Mouse (Mus musculus) brown adipose tissue, adult 24 weeks (tissue): ENCODE measurements around the gene Zfx. TPM values are rescaled to one million over a fixed set of nuclear protein-coding genes. Genes with fewer than 3 reads are reported as not detected.

Experiments
- H3K27ac ChIP-seq: fragments of 200-500 bp; replicated peaks from 2 replicates; pipeline ENCODE4 v1.5.1; 2012; ENCODE audit warnings: low read depth, mild to moderate bottlenecking, low read length
- H3K4me1 ChIP-seq: fragments of 200-500 bp; 2 replicates; pipeline ENCODE4 v1.6.1; 2012; ENCODE audit warnings: low read length, mixed read lengths; ENCODE audit not compliant: control insufficient read depth, insufficient read depth, insufficient read length
- H3K4me3 ChIP-seq: fragments of 200-500 bp; 2 replicates; pipeline ENCODE4 v1.5.1; 2012; ENCODE audit warnings: low read depth, mild to moderate bottlenecking, low read length, moderate library complexity; ENCODE audit not compliant: insufficient read depth
- polyA plus RNA-seq: library from polyadenylated mRNA; stranded (reverse); fragments of >200 nt; gene quantifications from 2 replicates; pipeline ENCODE4 v1.2.4, GENCODE M21; 2012; ENCODE audit not compliant: missing spikeins, insufficient read depth, insufficient read length

Gene Zfx
- 7.2 and 10.8 TPM in 2 replicates for polyA plus RNA-seq

DNA sequence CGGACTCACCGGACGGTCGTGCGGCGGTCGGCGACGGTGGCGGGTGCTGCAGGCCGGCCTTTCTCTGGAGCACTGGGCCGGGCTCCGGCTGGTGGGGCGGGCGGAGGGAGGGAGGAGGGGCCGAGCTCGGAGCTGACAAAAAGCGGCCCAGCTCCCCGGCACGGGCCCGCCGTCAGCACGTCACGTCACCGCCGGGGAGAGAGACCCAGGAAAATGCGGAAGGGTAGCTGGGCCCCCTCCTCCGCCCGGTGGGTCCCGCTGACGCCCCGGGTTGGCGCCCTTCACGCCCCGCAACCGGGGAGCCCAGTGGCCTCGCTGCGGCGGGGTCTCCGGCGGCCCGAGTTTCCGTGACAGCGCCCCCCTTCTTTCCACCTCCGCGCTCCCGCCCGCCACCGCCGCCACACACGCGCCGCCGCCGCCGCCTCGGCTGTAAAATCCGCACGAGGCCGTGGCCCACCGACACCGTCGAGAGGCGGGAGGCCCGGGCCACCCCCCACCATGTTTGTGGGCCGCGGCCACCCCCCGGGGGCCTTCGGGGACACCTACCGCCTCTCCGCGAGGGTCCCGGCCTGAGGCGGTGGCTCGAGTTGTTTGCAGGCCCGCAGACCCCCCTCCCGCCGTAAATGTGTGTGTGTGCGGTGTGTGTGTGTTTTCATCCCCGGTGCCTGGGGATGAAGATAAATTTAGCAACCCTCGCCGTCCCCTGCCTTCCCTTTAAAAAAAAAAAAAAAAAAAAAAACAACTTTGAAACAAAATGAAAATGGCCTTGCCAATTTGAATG lies at the start of gene Zfx:
Gene Zfx, minus strand, starts transcription at position 644 of the 781 bp plus-strand sequence.
- Histone ChIP-seq H3K4me3 (peak within 1 kb of the TSS; percentile 99), H3K4me1 (no peaks in the 10 kb centered on the region), H3K27ac (peak within 1 kb of the TSS; percentile 95)

DNA sequence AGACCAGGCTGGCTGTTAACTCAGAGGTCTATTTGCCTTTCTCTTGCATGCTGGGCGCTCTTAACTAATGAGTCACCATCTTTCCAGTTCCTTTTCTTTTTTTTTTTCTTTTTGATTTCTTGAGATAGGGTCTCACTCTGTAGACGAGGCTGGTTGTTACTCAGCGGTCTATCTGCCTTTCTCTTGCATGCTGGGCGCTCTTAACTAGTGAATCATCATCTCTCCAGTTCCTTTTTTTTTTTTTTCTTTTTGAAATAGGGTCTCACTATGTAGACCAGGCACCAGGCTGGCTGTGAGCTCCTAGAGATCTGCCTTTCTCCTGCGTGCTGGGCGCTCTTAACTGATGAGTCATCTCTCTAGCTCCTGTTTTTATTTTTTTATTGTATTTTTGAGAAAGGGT lies 45.8 kb upstream of the Zfx start:
- no peaks in the 10 kb centered on the region for H3K4me1 ChIP-seq
- H3K27ac ChIP-seq = no peak overlapping the region
- H3K4me3 ChIP-seq = no peak overlapping the region

DNA sequence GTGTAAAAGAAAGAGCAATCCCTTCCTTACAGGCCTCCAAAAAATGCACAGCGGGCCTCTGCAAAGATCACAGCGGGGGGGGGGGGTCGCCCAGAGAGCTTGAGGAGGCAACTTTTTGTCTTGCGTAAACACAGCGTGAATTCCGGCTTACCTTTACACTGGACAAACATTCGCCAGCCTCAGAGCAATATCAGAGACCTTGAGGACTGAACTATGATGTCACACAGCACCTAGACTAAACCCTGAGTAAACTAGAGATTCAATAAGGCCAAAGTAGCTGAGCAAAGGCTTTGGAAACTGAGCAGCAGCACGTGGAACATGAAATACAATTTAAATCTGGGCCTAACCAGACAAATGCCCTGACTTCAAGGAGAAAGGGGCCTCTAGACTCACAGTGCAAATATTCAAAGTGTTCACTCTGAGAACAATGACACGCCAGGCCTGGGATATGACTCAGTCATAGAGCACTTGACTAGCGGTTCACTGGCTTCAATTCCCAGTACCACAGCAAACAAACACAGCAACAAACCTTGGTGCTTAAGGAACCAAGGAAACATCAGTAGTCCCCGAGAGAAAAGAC lies 28.8 kb upstream of the Zfx start:
- Histone ChIP-seq H3K27ac (no peak overlapping the region), H3K4me1 (no peaks in the 10 kb centered on the region), H3K4me3 (no peak overlapping the region)

DNA sequence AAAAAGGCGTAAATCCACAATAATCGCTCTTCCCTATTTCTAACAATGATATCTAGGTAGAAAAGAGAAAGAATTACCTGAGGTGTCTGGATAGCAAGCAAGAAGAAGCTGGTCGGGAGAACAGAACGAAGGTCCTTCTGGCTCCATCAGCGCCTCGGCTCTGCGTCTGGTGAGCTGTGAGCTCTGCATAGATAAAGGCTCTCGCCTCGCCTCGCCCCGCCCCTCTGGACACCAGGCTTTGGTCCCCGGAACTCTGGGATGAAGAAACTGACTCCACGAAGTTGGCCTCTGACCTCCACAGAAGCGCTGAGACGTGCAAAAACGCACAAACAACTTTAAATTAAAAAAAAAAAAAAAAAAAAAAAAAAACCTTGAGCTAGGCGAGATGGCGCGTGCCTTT lies 27.0 kb upstream of the Zfx start:
- Histone ChIP-seq H3K27ac (no peak overlapping the region), H3K4me3 (no peak overlapping the region), H3K4me1 (no peaks in the 10 kb centered on the region)

DNA sequence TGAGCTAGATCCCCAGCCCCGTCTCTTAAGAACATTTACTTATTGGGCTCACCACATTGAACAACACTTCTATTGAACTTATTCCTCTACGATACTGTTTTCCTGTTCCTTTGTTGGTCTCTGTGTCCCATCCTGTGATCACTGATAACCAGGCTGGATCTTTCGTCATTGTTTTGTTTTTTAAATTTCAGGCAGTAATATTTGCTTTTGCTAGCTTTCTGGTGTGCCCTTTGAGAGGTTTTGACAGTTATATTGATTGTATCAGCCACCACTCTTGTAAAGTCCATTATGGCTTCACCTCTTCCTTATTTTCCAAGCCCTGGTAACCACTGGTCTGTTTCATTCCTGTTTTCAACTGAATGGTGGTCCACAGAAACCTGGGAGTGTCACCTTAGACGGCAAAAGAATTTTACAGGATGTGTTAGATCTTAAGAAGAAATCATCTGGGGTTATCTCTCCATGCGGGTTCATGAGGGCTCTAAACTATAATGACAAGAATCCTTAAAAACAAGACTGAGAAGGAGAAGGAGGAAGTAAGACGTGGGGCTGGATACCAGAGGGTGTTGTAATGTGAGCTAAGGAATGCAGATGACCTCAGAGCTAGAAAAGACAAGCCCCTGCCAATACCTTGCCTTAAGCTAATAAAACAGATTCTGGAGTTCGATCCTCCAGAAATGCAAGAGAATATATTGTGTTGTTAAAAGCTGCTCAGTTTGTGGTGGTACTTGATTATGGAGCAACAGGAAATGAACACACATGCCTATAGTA lies 18.7 kb upstream of the Zfx start:
- no peak overlapping the region for H3K4me3 ChIP-seq
- no peak overlapping the region for H3K27ac ChIP-seq
- no peaks in the 10 kb centered on the region for H3K4me1 ChIP-seq

DNA sequence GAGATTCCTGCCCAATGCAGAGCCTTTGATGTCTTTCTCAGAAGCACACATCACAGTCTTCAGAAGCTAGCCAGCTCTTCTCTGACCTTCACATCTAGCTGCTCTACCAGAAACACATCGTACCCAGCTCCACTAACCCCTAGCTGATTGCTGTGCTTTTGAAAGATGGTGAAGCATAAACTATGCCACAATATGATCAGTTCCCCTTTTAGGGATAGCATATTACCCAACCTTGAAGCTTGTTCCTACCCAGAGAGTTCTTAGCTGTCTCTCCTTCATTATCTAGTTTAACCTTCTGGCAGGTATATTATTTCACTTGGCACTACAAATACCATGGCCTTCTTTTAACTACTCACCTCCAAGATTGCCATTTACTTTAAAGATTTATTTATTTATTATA lies 16.6 kb upstream of the Zfx start:
- Histone ChIP-seq H3K27ac (no peak overlapping the region), H3K4me1 (no peaks in the 10 kb centered on the region), H3K4me3 (no peak overlapping the region)

DNA sequence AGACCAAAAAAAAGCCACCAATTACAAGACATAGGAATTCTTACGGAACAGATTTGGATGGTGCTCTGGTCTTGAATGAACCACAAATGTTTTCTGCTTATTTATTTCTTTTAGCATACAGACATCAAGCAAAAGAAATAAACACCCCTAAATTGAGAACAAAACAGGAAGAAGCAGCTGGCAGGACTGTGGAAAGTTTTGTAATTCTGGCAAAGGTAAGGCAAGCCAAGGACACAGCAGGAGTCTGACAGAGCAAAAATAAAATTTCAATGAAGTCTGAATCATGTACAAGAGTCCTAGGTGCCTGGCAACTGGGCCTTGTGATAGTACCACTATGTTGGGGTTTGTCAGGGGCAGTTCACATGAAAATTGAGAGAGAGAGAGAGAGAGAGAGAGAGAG lies 14.8 kb upstream of the Zfx start:
- H3K27ac ChIP-seq = peak overlapping the region; percentile 48; the same call in 1 of the 2 replicates
- no peaks in the 10 kb centered on the region for H3K4me1 ChIP-seq
- no peak overlapping the region for H3K4me3 ChIP-seq

DNA sequence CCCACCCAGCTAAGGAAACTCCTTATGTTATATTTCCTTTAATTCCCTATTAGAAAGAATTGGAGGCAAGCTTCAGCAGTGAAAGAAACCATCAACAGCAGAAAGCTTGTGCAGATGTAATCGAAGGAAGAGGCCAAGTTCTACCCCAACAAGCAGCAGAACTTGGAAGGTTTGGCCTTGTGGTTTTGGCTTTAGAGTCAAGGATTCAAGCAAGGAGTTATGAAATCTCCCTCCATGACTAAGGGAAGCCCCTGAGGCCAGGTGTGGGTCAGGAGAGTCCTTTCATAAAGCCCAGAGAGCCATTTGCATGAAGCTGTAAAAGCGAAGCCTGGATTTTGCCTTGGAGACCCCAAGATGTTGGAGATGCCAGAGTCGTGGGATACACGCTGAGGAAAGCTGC lies 11.6 kb upstream of the Zfx start:
- H3K4me1 ChIP-seq = no peaks in the 10 kb centered on the region
- no peak overlapping the region for H3K27ac ChIP-seq
- no peak overlapping the region for H3K4me3 ChIP-seq

DNA sequence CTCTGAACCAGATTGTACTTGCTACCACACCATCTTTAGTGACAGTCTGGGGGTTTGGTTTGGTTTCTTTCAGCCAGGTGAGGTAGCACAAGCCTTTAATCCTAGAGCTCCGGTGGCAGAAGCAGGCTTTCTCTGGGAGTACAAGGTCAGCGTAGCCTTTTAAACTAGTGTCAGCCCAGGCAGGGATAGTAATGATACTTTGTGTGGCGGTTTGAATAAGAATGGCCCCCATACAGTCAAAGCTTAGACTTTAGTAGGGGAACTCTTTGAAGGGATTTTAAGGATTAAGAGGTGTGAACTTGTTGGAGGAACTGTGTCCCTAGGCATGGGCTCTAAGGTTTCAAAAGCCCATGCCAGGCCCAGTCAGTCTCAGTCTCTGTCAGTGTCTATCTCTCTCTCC lies 10.0 kb upstream of the Zfx start:
- H3K4me1 ChIP-seq = no peaks in the 10 kb centered on the region
- H3K27ac ChIP-seq = no peak overlapping the region
- H3K4me3 ChIP-seq = no peak overlapping the region

DNA sequence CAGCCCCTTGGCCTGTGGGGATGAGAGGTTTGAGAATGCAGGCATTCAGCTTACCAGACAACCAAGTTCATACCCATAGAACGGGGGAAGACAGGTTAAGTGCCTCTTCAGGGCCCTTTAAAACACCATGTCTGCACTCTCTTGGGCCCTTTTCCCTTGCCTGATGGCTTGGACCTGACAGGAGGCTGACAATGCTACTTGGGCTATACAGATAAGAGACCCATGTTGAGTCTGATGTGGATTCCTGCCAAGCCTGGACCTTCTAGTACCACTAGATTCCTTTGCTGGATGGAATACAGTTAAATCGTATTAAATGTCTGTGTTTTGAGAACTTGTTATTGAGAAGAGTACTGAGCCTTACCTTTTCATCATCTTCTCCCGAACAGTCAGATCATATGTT lies 8.7 kb upstream of the Zfx start:
- no peak overlapping the region for H3K4me3 ChIP-seq
- no peak overlapping the region for H3K27ac ChIP-seq
- H3K4me1 ChIP-seq = no peaks in the 10 kb centered on the region

DNA sequence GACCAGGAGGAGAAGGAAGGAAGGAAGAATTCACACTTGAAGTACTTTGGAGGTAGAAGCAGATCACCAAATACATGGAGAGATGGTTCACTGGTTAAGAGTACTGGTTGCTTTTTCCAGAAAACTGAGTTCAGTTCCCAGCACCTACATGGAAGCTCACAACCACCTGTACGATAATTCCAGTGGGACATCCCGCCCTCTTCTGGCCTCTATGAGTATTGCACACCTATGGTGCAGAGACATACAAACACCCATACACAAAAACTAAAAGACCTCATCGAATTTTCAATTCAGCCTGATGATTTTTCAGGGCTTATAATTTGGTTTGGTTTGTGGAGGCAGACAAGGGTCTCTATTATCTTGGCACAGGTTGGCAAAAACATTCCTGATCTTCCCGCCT lies 6.2 kb upstream of the Zfx start:
- H3K27ac ChIP-seq = no peak overlapping the region
- no peaks in the 10 kb centered on the region for H3K4me1 ChIP-seq
- no peak overlapping the region for H3K4me3 ChIP-seq

DNA sequence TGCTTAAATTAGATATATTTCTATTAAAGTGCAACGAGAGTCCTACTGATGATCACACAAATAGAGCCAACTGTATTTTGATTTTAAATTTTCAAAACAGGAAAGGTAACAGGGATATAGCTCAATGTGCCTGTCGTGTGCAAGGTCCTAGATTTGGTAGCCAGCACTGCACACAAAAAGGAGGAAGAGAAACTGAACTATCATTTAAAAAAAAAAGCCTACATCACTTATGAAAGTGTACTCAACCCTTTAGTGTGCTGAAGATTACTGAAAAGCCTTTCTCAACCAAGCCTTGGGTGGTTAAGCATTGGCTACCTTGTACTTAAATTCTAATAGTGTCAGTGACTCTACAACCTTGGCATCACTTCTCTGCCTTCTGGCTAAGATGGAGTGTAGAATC lies 2.4 kb upstream of the Zfx start:
- H3K4me1 ChIP-seq = no peaks in the 10 kb centered on the region
- H3K4me3 ChIP-seq = no peak overlapping the region
- H3K27ac ChIP-seq = no peak overlapping the region

DNA sequence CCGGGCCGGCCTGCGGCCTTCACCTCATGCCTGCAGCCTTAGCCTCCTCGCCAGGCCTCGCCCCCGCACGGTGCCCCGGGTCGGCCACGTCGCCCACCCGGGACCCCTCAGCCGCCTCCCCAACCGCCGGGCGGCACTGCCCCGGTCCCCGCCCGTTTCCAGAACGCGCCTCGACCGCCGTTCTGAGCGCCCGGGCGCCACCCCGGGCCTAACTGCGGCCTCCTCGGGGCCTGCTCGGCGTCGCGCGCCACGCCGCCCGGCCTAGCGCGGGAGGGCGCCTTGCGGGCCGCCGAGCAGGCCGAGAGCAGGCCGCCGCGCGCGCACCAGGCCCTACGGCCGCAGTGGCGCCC lies 818 bp downstream of the Zfx start:
- H3K27ac ChIP-seq = peak overlapping the region; percentile 95

DNA sequence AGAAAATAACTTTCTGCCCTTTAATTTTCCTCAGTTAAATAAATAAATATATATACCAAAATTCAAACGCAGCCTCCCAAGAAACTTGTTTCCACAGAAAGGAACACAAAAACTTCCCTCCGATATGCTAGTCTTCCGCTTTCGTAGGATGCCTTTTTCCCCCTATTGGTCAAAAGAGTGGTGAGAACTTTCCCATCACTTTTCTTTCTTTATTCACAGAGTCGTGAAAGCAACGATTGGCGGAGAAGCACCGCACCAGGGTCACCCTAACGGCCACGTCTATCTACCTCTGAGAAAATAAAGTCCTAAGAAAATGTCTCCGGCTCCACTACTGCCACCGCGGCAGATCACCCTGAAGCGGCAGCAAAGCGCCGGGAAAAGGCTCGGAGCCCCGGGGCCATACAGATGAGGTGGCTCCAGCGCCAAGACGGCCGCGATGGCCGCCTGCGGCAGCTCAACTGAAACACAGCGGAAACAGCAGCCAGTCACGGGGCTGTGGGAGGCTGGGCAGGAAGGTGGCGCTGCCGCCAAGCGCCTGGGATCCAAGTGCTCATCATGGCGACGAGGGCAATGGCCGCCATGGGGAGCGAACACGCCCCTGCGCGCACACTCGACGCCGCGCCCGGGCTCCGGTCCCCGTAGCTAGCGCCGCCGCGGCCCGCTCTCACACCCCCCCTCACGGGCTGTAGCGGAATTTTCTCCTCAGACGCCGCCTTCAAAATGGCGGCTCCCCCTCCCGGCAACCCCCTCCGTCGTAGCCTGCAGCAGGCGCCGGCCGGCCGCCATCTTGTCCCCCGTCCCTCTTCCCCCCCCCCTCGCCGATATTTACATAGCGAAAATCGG lies 1.4 kb downstream of the Zfx start:
- H3K4me1 ChIP-seq = no peaks in the 10 kb centered on the region; the same call in none of the 2 replicates
- H3K4me3 ChIP-seq = peak overlapping the region; percentile 99
- peak overlapping the region; percentile 95 for H3K27ac ChIP-seq

More for the DNA sequence above, 818 bp downstream of the Zfx start:
- Histone ChIP-seq H3K4me1 (no peaks in the 10 kb centered on the region; the same call in 1 of the 2 replicates), H3K4me3 (peak overlapping the region; percentile 99)
